Comparison of ENCODE assay signal across 24 mouse cellular contexts in the genomic region with DNA sequence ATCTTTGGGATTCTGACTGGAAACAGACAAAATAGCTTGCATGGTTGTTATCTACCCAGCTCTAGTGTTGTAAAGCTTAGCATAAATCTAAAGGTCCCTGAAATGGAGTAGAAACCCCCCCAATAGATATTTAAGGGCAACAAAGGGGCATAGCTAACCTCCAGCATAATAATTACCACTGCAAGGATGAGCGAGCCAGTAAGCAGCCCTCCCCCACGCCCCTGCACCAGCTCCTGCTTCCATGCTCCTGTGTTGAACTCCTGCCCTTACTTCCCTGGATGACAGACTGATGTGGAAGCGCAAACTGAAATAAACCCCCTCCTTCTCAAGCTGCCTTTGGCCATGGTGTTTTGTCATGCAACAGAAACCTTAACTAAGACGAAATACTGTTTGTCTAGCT.
"Had no signal": no experiment of that assay in that cellular context is flagged by ENCODE, and none has a peak within 500 bp of the region (broad histone marks: within the 10 kb centered on the region; RNA-seq: fewer than 3 reads in every experiment).

No protein-coding gene starts in this region.

- H3K9ac ChIP-seq: forebrain, postnatal 0 days; heart, embryonic 13.5 days; heart, embryonic 15.5 days; hindbrain, embryonic 13.5 days; hindbrain, embryonic 15.5 days; limb, embryonic 13.5 days; limb, embryonic 15.5 days; liver, embryonic 12.5 days had no signal

- DNase-seq: forebrain, postnatal 0 days; gastrocnemius, postnatal 14 days; gastrocnemius, postnatal 36 days; heart, adult 11 months; heart, adult 2 months; heart, postnatal 14 days; heart, postnatal 36 days; kidney, adult 11 months; kidney, adult 9 months; kidney, postnatal 25 days; layer of hippocampus, adult 9-11 months; layer of hippocampus, postnatal 36 days; left cerebral cortex, postnatal 4 days had no signal

- H3K4me3 ChIP-seq: heart, adult 2 months; heart, embryonic 13.5 days; heart, embryonic 15.5 days; hindbrain, embryonic 13.5 days; hindbrain, embryonic 15.5 days; limb, embryonic 13.5 days; limb, embryonic 15.5 days; liver, embryonic 12.5 days had no signal

- H3K9me3 ChIP-seq: heart, embryonic 13.5 days; heart, embryonic 15.5 days; hindbrain, embryonic 13.5 days; hindbrain, embryonic 15.5 days; limb, embryonic 13.5 days; limb, embryonic 15.5 days; liver, embryonic 12.5 days had no signal

- H3K4me2 ChIP-seq: heart, embryonic 11.5 days; heart, embryonic 13.5 days; heart, embryonic 15.5 days; hindbrain, embryonic 13.5 days; hindbrain, embryonic 15.5 days; limb, embryonic 13.5 days; limb, embryonic 15.5 days; liver, embryonic 12.5 days had no signal

- H3K4me1 ChIP-seq: heart, embryonic 13.5 days; heart, embryonic 15.5 days; hindbrain, embryonic 13.5 days; hindbrain, embryonic 15.5 days; limb, embryonic 13.5 days; limb, embryonic 15.5 days had no signal

- H3K27me3 ChIP-seq: heart, embryonic 13.5 days; heart, embryonic 15.5 days; hindbrain, embryonic 13.5 days; hindbrain, embryonic 15.5 days; limb, embryonic 13.5 days; limb, embryonic 15.5 days; liver, embryonic 12.5 days had no signal

- ATAC-seq: forebrain, postnatal 0 days; hindbrain, postnatal 0 days; intestine, embryonic 16.5 days; liver, embryonic 12.5 days had no signal

- H3K27ac ChIP-seq: heart, adult 2 months; heart, embryonic 13.5 days; heart, embryonic 15.5 days; hindbrain, embryonic 13.5 days; hindbrain, embryonic 15.5 days; hindbrain, postnatal 0 days; kidney, postnatal 0 days; limb, embryonic 13.5 days; limb, embryonic 15.5 days; liver, embryonic 12.5 days had no signal
